Mouse (Mus musculus) neural tube, embryonic 14.5 days (tissue): ENCODE results near the gene Olfr822. TPM values are rescaled to one million over a fixed set of nuclear protein-coding genes. Genes with fewer than 3 reads are reported as not detected.
"Not testable (repeated sequence)": the region's sequence is repeated elsewhere in the genome, so short reads cannot be mapped to it uniquely, and the experiment has no call there.

Experiments
- ATAC-seq: fragments of 200-750 bp; cut with Nextera tagmentation; 2 replicates; pipeline ENCODE4 v1.8.0; 2017; ENCODE audit warnings: low read depth, mild to moderate bottlenecking, moderate TSS enrichment, moderate library complexity
- H3K27ac ChIP-seq: fragments of 300-500 bp; sonication (generic); 2 replicates; pipeline ENCODE4 v1.5.1; 2014; ENCODE audit warnings: low read depth, mild to moderate bottlenecking, control low read depth, low read length, moderate library complexity, mixed read lengths
- H3K27me3 ChIP-seq: fragments of 300-500 bp; sonication (generic); 2 replicates; pipeline ENCODE4 v1.6.1; 2014; ENCODE audit warnings: low read length; ENCODE audit not compliant: control insufficient read depth, insufficient read depth
- H3K36me3 ChIP-seq: fragments of 300-500 bp; sonication (generic); 2 replicates; pipeline ENCODE4 v1.6.1; 2014; ENCODE audit warnings: low read length, mixed read lengths; ENCODE audit not compliant: control insufficient read depth, insufficient read depth
- H3K4me1 ChIP-seq: fragments of 300-500 bp; sonication (generic); 2 replicates; pipeline ENCODE4 v1.6.1; 2014; ENCODE audit warnings: low read length; ENCODE audit not compliant: control insufficient read depth, insufficient read depth
- H3K4me2 ChIP-seq: fragments of 300-500 bp; sonication (generic); 2 replicates; pipeline ENCODE4 v1.6.1; 2014; ENCODE audit warnings: mild to moderate bottlenecking, low read depth, low read length, control low read depth
- H3K4me3 ChIP-seq: fragments of 300-500 bp; sonication (generic); 2 replicates; pipeline ENCODE4 v1.5.1; 2014; ENCODE audit warnings: low read depth, low read length, control low read depth, mixed read lengths
- H3K9ac ChIP-seq: fragments of 300-500 bp; sonication (generic); replicated peaks from 2 replicates; pipeline ENCODE4 v1.6.1; 2014; ENCODE audit warnings: low read depth, mild to moderate bottlenecking, control low read depth, low read length, mixed read lengths
- H3K9me3 ChIP-seq: fragments of 300-500 bp; sonication (generic); 2 replicates; pipeline ENCODE4 v1.6.1; 2016; ENCODE audit warnings: low read length; ENCODE audit not compliant: control insufficient read depth
- WGBS: fragments of 180-500 bp; shearing (Covaris S2); extraction: QIAGEN DNeasy Blood & Tissue Kit; methylation state at CpG from one replicate; pipeline ENCODE4 v1.1.7; 2014; 5-methylcytosine and 5-hydroxymethylcytosine counted together
- polyA plus RNA-seq: library from polyadenylated mRNA; unstranded; fragments of >200 nt; fragmentation: Nextera tagmentation; extraction: Ambion mirVana; gene quantifications from 2 replicates; pipeline ENCODE4 v1.2.1, GENCODE M21; 2014

Olfr822 gene
- polyA plus RNA-seq = not detected in 2 replicates

- no peak within 1 kb of the TSS for H3K9ac ChIP-seq
- no peak within 1 kb of the TSS for H3K4me2 ChIP-seq
- H3K36me3 ChIP-seq = no peaks in the 10 kb centered on the region
- no peak within 1 kb of the TSS for H3K27ac ChIP-seq
- H3K4me3 ChIP-seq = no peak within 1 kb of the TSS
- no peaks in the 10 kb centered on the region for H3K27me3 ChIP-seq
- H3K9me3 ChIP-seq = no peaks in the 10 kb centered on the region
- ATAC-seq = no peak
- H3K4me1 ChIP-seq = no peaks in the 10 kb centered on the region
Observed at GRCm38 (mm10) chr10:130070910-130071309, at the start of gene Olfr822. Gene Olfr822, plus strand, starts transcription at chr10:130071210.

DNA sequence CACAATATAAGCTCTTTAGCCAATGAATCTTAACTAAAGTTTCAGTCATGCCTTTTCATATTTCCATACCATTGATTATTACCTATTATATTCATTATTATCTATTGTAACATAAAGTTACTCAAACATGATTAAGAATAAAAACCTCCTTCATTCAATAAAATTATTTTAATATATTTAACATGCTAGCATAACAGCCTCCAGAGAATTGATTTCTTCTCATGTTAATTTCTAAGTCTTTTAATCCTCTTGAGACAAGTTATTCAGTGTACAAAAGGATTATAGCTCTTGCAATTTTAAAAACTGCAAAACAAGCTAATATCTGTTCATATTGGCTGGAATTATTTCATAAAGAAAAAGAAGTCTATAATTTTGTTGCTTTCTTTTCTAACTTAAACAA lies 41.0 kb upstream of the Olfr822 start, which contains the start of gene Olfr821:
Gene Olfr821, plus strand, starts transcription at position 301 of the 400 bp plus-strand sequence.
- Histone ChIP-seq H3K4me1 (no peaks in the 10 kb centered on the region), H3K27ac (no peak within 1 kb of the TSS), H3K4me2 (no peak within 1 kb of the TSS), H3K27me3 (no peaks in the 10 kb centered on the region), H3K36me3 (no peaks in the 10 kb centered on the region), H3K4me3 (no peak within 1 kb of the TSS), H3K9ac (no peak within 1 kb of the TSS), H3K9me3 (no peaks in the 10 kb centered on the region)
- ATAC-seq = no peak

DNA sequence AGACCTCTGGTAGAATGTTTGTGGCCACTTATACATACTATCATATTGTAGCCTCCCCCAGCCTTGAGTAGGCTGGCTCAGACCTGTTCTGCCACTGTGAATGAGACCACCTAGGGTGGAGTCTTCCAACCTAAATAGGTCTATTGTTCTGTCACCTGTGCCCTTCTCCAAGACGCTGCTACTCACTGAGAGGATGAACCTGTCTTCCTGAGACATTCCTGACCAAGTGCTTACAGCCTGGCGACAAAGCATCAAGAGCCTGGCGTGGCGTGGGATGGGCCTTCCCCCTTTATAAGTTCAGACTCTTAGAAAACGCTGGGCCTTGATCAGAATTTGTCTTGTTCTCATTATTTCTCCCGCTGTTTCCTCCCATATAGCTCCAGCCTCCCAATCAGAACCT lies 33.9 kb upstream of the Olfr822 start:
- H3K4me2 ChIP-seq = no peak overlapping the region
- no peaks in the 10 kb centered on the region for H3K9me3 ChIP-seq
- H3K4me1 ChIP-seq = no peaks in the 10 kb centered on the region
- no peak overlapping the region for H3K27ac ChIP-seq
- H3K27me3 ChIP-seq = no peaks in the 10 kb centered on the region
- WGBS = 75% methylated on average over 6 of the region's 6 CpGs
- ATAC-seq = no peak
- no peak overlapping the region for H3K9ac ChIP-seq
- no peaks in the 10 kb centered on the region for H3K36me3 ChIP-seq
- H3K4me3 ChIP-seq = no peak overlapping the region

DNA sequence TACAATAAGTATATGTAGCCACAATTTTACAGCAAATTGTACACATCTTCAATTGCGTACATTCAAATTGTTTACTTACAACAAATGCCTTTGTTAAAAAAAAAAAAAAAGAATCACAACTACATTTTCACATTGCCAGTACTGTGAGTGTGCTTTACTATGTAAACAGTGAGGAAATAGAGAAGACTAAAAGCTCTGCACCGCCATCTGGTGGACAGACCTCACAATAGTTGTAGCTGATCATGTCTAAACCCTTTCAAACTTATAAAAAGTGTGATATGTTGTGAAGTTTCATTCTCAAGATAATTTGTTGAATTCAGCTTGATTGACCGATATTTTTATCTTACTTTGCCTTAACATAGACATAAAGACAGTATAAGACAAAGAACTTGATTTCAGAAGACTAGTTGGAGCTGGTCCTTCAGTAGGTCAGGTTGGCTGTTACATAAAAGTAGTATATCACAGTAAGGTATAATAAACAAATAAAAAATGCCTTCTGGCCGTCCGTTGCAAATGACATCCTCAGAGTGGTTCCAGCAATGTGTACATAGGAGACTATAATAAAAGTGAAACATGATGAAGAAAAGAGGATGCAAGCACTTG lies 21.9 kb downstream of the Olfr822 start:
- H3K4me3 ChIP-seq = no peak overlapping the region
- ATAC-seq = no peak; the same call in 1 of the 2 replicates
- WGBS = 25% methylated on average over 5 of the region's 5 CpGs

DNA sequence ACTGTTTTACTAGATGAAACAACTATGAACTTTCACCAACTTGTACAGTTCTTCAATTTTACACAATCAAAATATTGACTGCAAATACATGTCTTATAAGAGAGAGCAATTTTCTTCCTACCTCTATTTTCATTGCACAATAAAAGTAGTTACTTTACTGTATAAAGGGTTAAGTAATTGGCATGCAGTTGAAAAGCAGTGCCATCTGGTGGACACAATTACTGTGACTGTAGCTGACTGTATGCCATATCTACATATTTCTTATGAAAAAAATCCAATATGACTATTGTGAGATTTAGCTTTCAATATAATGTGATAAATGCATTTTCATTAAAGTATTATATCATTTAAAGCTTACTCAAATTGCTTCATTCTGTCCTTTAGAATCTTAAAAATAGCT lies 25.1 kb downstream of the Olfr822 start:
- Histone ChIP-seq H3K4me3 (no peak overlapping the region), H3K9ac (no peak overlapping the region), H3K36me3 (no peaks in the 10 kb centered on the region), H3K27me3 (no peaks in the 10 kb centered on the region), H3K9me3 (no peaks in the 10 kb centered on the region), H3K4me1 (no peaks in the 10 kb centered on the region), H3K4me2 (no peak overlapping the region), H3K27ac (no peak overlapping the region)
- ATAC-seq = no peak

More for the DNA sequence above, 21.9 kb downstream of the Olfr822 start:
- Histone ChIP-seq H3K4me2 (no peak overlapping the region), H3K36me3 (no peaks in the 10 kb centered on the region), H3K27me3 (no peaks in the 10 kb centered on the region), H3K27ac (no peak overlapping the region), H3K9me3 (no peaks in the 10 kb centered on the region), H3K4me1 (no peaks in the 10 kb centered on the region), H3K9ac (no peak overlapping the region)

DNA sequence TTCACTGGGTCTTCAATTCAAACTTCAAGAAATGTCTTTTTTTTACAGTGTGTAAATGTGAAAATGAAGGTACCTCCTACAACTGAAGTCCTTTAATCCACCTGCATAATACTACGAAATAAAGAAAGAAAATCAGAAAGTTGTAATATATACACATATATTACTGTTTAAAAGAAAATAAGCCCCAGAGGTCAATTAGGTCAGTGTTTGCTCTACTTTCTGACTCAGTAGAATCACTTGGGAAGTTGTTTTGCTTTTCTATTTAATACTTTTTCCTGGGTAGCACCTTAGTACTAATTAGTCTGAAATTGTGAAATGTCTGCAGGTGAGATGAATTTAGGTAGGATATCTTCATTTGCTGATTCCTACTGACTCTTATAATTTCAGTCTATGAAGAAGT lies 44.3 kb downstream of the Olfr822 start, which contains the start of gene Olfr823:
Gene Olfr823, minus strand, starts transcription at position 101 of the 400 bp plus-strand sequence.
- H3K27me3 ChIP-seq, H3K36me3 ChIP-seq, H3K4me3 ChIP-seq, H3K9ac ChIP-seq, ATAC-seq, H3K9me3 ChIP-seq, H3K27ac ChIP-seq, H3K4me1 ChIP-seq, H3K4me2 ChIP-seq: not testable (repeated sequence)
- WGBS = 95% methylated on average over 1 of the region's 1 CpGs

DNA sequence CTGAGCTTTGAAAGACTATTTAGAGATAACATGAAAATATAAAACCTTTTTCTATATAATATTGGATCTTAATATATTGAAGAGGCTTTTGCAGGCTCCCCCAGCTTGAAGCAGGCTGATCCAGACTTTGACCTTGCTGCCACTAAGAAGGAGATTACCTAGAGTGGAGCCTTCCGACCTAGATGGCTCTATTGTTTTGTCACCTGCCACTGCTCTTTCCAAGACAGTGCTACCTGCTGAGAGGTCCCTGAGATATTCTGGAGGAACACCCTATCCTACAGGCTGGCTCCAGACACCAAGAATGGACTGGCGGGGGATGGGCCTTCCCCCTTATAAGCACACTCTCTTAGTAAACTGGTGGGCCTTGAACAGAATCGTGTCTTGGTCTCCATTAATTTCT lies 45.0 kb downstream of the Olfr822 start:
- H3K4me3 ChIP-seq, H3K4me1 ChIP-seq, H3K4me2 ChIP-seq, H3K36me3 ChIP-seq, ATAC-seq, H3K27me3 ChIP-seq, H3K9me3 ChIP-seq, H3K9ac ChIP-seq, H3K27ac ChIP-seq: not testable (repeated sequence)
- WGBS = 63% methylated on average over 3 of the region's 3 CpGs

Other genes with a start within 250 kb of the Olfr822 start
- not detected in 2 replicates for gene Olfr812, start 225.1 kb upstream of the Olfr822 start, polyA plus RNA-seq
- not detected in 2 replicates for gene Olfr813, start 215.8 kb upstream of the Olfr822 start, polyA plus RNA-seq
- not detected in 2 replicates for gene Olfr814, start 191.4 kb upstream of the Olfr822 start, polyA plus RNA-seq
- gene Olfr815, start 165.3 kb upstream of the Olfr822 start, polyA plus RNA-seq = not detected in 2 replicates
- not detected in 2 replicates for gene Olfr816, start 155.6 kb upstream of the Olfr822 start, polyA plus RNA-seq
- gene Olfr818, start 122.1 kb upstream of the Olfr822 start, polyA plus RNA-seq = not detected in 2 replicates
- gene Olfr819, start 103.9 kb upstream of the Olfr822 start, polyA plus RNA-seq = not detected in 2 replicates
- gene Olfr247, start 95.1 kb upstream of the Olfr822 start, polyA plus RNA-seq = not detected in 2 replicates
- not detected in 2 replicates for gene Gm10310, start 86.1 kb upstream of the Olfr822 start, polyA plus RNA-seq
- not detected in 2 replicates for gene Olfr820, start 58.6 kb upstream of the Olfr822 start, polyA plus RNA-seq
- gene Olfr821, start 40.9 kb upstream of the Olfr822 start, polyA plus RNA-seq = not detected in 2 replicates
- not detected in 2 replicates for gene Olfr823, start 44.2 kb downstream of the Olfr822 start, polyA plus RNA-seq
- not detected in 2 replicates for gene Olfr824, start 58.8 kb downstream of the Olfr822 start, polyA plus RNA-seq
- not detected in 2 replicates for gene Olfr825, start 95.6 kb downstream of the Olfr822 start, polyA plus RNA-seq
- gene Olfr826, start 113.0 kb downstream of the Olfr822 start, polyA plus RNA-seq = not detected in 2 replicates
- gene Olfr827, start 143.2 kb downstream of the Olfr822 start, polyA plus RNA-seq = not detected in 2 replicates
- gene Neurod4, start 209.0 kb downstream of the Olfr822 start, polyA plus RNA-seq = 1.6 and 2.3 TPM in 2 replicates